Mouse (Mus musculus): ENCODE measurements around the gene D430042O09Rik. TPM values are rescaled to one million over a fixed set of nuclear protein-coding genes. Genes with fewer than 3 reads are reported as not detected.

D430042O09Rik gene
- polyA plus RNA-seq, 1 experiment from 2014 or later, result 11.1 TPM

- H3K36me3 ChIP-seq, result 0 out of 2 replicates have a peak, but pooled peaks cover 4% of the 10 kb centered on the region
- no peak overlapping the region for H3K4me2 ChIP-seq (replicated peaks)
- WGBS, result 68% methylated on average over 2 of the region's 2 CpGs
- no peaks in the 10 kb centered on the region for H3K27me3 ChIP-seq
- no peaks in the 10 kb centered on the region for H3K4me1 ChIP-seq
- no peak overlapping the region for H3K9ac ChIP-seq
- no peaks in the 10 kb centered on the region for H3K9me3 ChIP-seq
- no peak overlapping the region for H3K4me3 ChIP-seq
- H3K27ac ChIP-seq, result no peak overlapping the region
- no peak for ATAC-seq (ENCODE audit: insufficient number of reproducible peaks, insufficient read depth, low FRiP score, low TSS enrichment)
These were observed 112.5 kb downstream of the D430042O09Rik start for GRCm38 (mm10) chr7:125820233-125820632.

GRCm38 (mm10) chr7:125826425-125826824, 118.7 kb downstream of the D430042O09Rik start:
- H3K9me3 ChIP-seq, result no peaks in the 10 kb centered on the region
- H3K4me3 ChIP-seq, result no peak overlapping the region
- no peaks in the 10 kb centered on the region for H3K27me3 ChIP-seq
- WGBS, result 75% methylated on average over 2 of the region's 2 CpGs
- no peak for ATAC-seq (ENCODE audit: insufficient number of reproducible peaks, insufficient read depth, low FRiP score, low TSS enrichment)
- no peak overlapping the region for H3K27ac ChIP-seq
- H3K9ac ChIP-seq, result no peak overlapping the region
- H3K4me1 ChIP-seq, result peaks cover 30% of the 10 kb centered on the region
- H3K4me2 ChIP-seq (replicated peaks), result no peak overlapping the region
- H3K36me3 ChIP-seq, result peaks cover 7% of the 10 kb centered on the region; the same call in 1 of the 2 replicates

- H3K9me3 ChIP-seq, result no peaks in the 10 kb centered on the region
- no peaks in the 10 kb centered on the region for H3K27me3 ChIP-seq
- H3K4me1 ChIP-seq, result peaks cover 30% of the 10 kb centered on the region
- no peak for ATAC-seq (ENCODE audit: insufficient number of reproducible peaks, insufficient read depth, low FRiP score, low TSS enrichment)
- WGBS, result 64% methylated on average over 3 of the region's 3 CpGs
- no peak overlapping the region for H3K9ac ChIP-seq
- 0 out of 2 replicates have a peak overlapping the region, but pooled peaks have one; percentile 11 for H3K27ac ChIP-seq
- H3K4me3 ChIP-seq, result no peak overlapping the region
- peaks cover 7% of the 10 kb centered on the region; the same call in 1 of the 2 replicates for H3K36me3 ChIP-seq
- no peak overlapping the region for H3K4me2 ChIP-seq (replicated peaks)
These were observed 119.2 kb downstream of the D430042O09Rik start for GRCm38 (mm10) chr7:125826887-125827286.

- peaks cover 7% of the 10 kb centered on the region; the same call in 1 of the 2 replicates for H3K36me3 ChIP-seq
- no peak overlapping the region for H3K4me2 ChIP-seq (replicated peaks)
- H3K27me3 ChIP-seq, result no peaks in the 10 kb centered on the region
- H3K27ac ChIP-seq, result 0 out of 2 replicates have a peak overlapping the region, but pooled peaks have one; percentile 11
- 45% methylated on average over 9 of the region's 9 CpGs for WGBS
- H3K9ac ChIP-seq, result no peak overlapping the region
- H3K4me1 ChIP-seq, result peaks cover 30% of the 10 kb centered on the region
- H3K9me3 ChIP-seq, result no peaks in the 10 kb centered on the region
- ATAC-seq (ENCODE audit: insufficient number of reproducible peaks, insufficient read depth, low FRiP score, low TSS enrichment), result peak; percentile 28; the same call in 1 of the 2 replicates
- H3K4me3 ChIP-seq, result no peak overlapping the region
These were observed 119.7 kb downstream of the D430042O09Rik start for GRCm38 (mm10) chr7:125827420-125827819.

GRCm38 (mm10) chr7:125828561-125828960, 120.9 kb downstream of the D430042O09Rik start:
- 56% methylated on average over 5 of the region's 5 CpGs for WGBS
- no peak overlapping the region for H3K4me3 ChIP-seq
- H3K36me3 ChIP-seq, result peaks cover 7% of the 10 kb centered on the region; the same call in 1 of the 2 replicates
- peaks cover 30% of the 10 kb centered on the region for H3K4me1 ChIP-seq
- H3K9ac ChIP-seq, result no peak overlapping the region
- no peaks in the 10 kb centered on the region for H3K9me3 ChIP-seq
- ATAC-seq (ENCODE audit: insufficient number of reproducible peaks, insufficient read depth, low FRiP score, low TSS enrichment), result no peak
- H3K27ac ChIP-seq, result no peak overlapping the region
- H3K27me3 ChIP-seq, result no peaks in the 10 kb centered on the region
- H3K4me2 ChIP-seq (replicated peaks), result no peak overlapping the region

- ATAC-seq (ENCODE audit: insufficient number of reproducible peaks, insufficient read depth, low FRiP score, low TSS enrichment), result no peak
- Histone ChIP-seq H3K4me1 (peaks cover 30% of the 10 kb centered on the region), H3K27ac (no peak overlapping the region), H3K9me3 (no peaks in the 10 kb centered on the region), H3K9ac (no peak overlapping the region), H3K36me3 (peaks cover 7% of the 10 kb centered on the region; the same call in 1 of the 2 replicates), H3K4me3 (no peak overlapping the region), H3K27me3 (no peaks in the 10 kb centered on the region), H3K4me2 (replicated peaks) (no peak overlapping the region)
- WGBS, result 38% methylated on average over 3 of the region's 3 CpGs
These were observed 121.5 kb downstream of the D430042O09Rik start for GRCm38 (mm10) chr7:125829121-125829666.

GRCm38 (mm10) chr7:125832767-125833166, 125.1 kb downstream of the D430042O09Rik start:
- no peak overlapping the region for H3K9ac ChIP-seq
- no peaks in the 10 kb centered on the region for H3K27me3 ChIP-seq
- H3K27ac ChIP-seq, result no peak overlapping the region
- H3K9me3 ChIP-seq, result no peaks in the 10 kb centered on the region
- H3K4me3 ChIP-seq, result no peak overlapping the region
- H3K4me1 ChIP-seq, result peaks cover 20% of the 10 kb centered on the region
- H3K36me3 ChIP-seq, result peaks cover 7% of the 10 kb centered on the region; the same call in 1 of the 2 replicates
- H3K4me2 ChIP-seq (replicated peaks), result no peak overlapping the region
- ATAC-seq (ENCODE audit: insufficient number of reproducible peaks, insufficient read depth, low FRiP score, low TSS enrichment), result no peak
- 53% methylated on average over 1 of the region's 1 CpGs for WGBS

- no peak for ATAC-seq (ENCODE audit: insufficient number of reproducible peaks, insufficient read depth, low FRiP score, low TSS enrichment)
These were observed 125.8 kb downstream of the D430042O09Rik start for GRCm38 (mm10) chr7:125833471-125833870.

GRCm38 (mm10) chr7:125838078-125838742, 130.5 kb downstream of the D430042O09Rik start:
- Histone ChIP-seq H3K27ac (peak overlapping the region; percentile 43), H3K27me3 (no peaks in the 10 kb centered on the region), H3K4me2 (replicated peaks) (no peak overlapping the region), H3K9me3 (no peaks in the 10 kb centered on the region), H3K4me3 (no peak overlapping the region), H3K9ac (no peak overlapping the region), H3K4me1 (peaks cover 16% of the 10 kb centered on the region), H3K36me3 (peaks cover 6% of the 10 kb centered on the region; the same call in 1 of the 2 replicates)
- peak; percentile 70; the same call in 1 of the 2 replicates for ATAC-seq (ENCODE audit: insufficient number of reproducible peaks, insufficient read depth, low FRiP score, low TSS enrichment)
- 27% methylated on average over 5 of the region's 5 CpGs for WGBS

More at GRCm38 (mm10) chr7:125833471-125833870, 125.8 kb downstream of the D430042O09Rik start:
- peaks cover 20% of the 10 kb centered on the region for H3K4me1 ChIP-seq
- 81% methylated on average over 2 of the region's 2 CpGs for WGBS
- H3K27me3 ChIP-seq, result no peaks in the 10 kb centered on the region
- H3K9ac ChIP-seq, result no peak overlapping the region
- no peak overlapping the region for H3K4me2 ChIP-seq (replicated peaks)
- no peaks in the 10 kb centered on the region for H3K9me3 ChIP-seq
- peaks cover 7% of the 10 kb centered on the region; the same call in 1 of the 2 replicates for H3K36me3 ChIP-seq
- H3K4me3 ChIP-seq, result no peak overlapping the region
- H3K27ac ChIP-seq, result no peak overlapping the region

GRCm38 (mm10) chr7:125845611-125846010, 137.9 kb downstream of the D430042O09Rik start:
- no peaks in the 10 kb centered on the region for H3K4me1 ChIP-seq
- H3K4me2 ChIP-seq (replicated peaks), result no peak overlapping the region
- H3K27me3 ChIP-seq, result no peaks in the 10 kb centered on the region
- no peak overlapping the region for H3K27ac ChIP-seq
- no peaks in the 10 kb centered on the region for H3K9me3 ChIP-seq
- WGBS, result 66% methylated on average over 1 of the region's 1 CpGs
- H3K36me3 ChIP-seq, result peaks cover 7% of the 10 kb centered on the region; the same call in 1 of the 2 replicates
- no peak overlapping the region for H3K4me3 ChIP-seq
- no peak for ATAC-seq (ENCODE audit: insufficient number of reproducible peaks, insufficient read depth, low FRiP score, low TSS enrichment)
- no peak overlapping the region for H3K9ac ChIP-seq

- 72% methylated on average over 8 of the region's 8 CpGs for WGBS
- peaks cover 7% of the 10 kb centered on the region; the same call in 1 of the 2 replicates for H3K36me3 ChIP-seq
- H3K27ac ChIP-seq, result no peak overlapping the region
These were observed 139.3 kb downstream of the D430042O09Rik start for GRCm38 (mm10) chr7:125846866-125847527.

More at GRCm38 (mm10) chr7:125846866-125847527, 139.3 kb downstream of the D430042O09Rik start:
- Histone ChIP-seq H3K9me3 (no peaks in the 10 kb centered on the region), H3K4me2 (replicated peaks) (no peak overlapping the region), H3K27me3 (no peaks in the 10 kb centered on the region), H3K4me3 (no peak overlapping the region), H3K9ac (no peak overlapping the region), H3K4me1 (no peaks in the 10 kb centered on the region)
- no peak for ATAC-seq (ENCODE audit: insufficient number of reproducible peaks, insufficient read depth, low FRiP score, low TSS enrichment)
